Mouse (Mus musculus): ENCODE data around the gene Hist1h2ak.
"Not testable (repeated sequence)": the region's sequence is repeated elsewhere in the genome, so short reads cannot be mapped to it uniquely, and the experiment has no call there.

Gene Hist1h2ak

DNA sequence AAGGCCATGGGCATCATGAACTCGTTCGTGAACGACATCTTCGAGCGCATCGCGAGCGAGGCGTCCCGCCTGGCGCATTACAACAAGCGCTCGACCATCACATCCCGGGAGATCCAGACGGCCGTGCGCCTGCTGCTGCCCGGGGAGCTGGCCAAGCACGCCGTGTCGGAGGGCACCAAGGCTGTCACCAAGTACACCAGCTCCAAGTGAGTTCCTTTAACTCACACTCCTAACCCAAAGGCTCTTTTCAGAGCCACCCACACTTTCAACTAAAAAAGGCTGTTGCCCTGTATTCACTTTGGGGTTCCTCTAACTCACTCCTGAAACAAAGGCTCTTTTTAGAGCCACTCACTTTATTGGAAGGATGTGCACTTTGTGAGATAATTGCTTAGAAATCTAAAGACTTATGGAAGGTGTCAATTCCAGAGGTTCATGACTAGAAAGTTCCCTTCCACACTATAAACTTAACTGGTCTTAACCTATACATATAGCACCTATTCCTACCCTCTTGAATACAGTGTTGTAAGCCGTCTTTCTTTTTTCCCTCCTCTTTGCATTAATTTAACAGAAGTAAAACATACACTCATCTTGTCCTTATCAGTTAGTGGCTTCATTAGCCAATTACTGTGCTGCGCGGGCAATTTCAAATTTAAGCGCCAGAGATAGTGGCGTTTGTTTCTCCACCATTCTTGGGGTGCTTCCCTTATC, 821 bp upstream of the Hist1h2ak start:
- not testable (repeated sequence) for DNase-seq

GRCm38 (mm10) chr13:21753051-21753523, 540 bp downstream of the Hist1h2ak start:
- DNase-seq, result no peak

GRCm38 (mm10) chr13:21752356-21752755, 1.3 kb downstream of the Hist1h2ak start:
- no peak for DNase-seq

- no peak for DNase-seq
Observed at GRCm38 (mm10) chr13:21751827-21752226, 1.8 kb downstream of the Hist1h2ak start.

DNA sequence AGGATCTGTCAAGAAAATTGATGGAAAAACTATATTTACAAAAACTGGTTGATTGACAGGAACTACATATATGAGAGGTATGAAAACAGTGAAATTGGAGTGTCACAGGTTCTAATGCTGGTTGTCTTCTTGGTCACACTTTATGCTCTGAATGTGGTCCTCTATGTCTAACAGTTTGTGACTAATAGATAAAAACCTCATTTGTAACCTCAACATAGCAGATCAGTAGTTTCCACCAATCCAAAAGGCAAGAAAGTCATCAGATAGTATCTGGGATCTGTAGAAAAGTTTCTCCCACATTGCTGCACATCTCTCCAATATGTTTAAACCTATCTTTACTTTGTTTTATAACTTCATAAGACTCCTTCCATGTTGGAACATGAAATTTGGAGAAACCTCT, 2.2 kb downstream of the Hist1h2ak start:
- DNase-seq, result no peak

DNA sequence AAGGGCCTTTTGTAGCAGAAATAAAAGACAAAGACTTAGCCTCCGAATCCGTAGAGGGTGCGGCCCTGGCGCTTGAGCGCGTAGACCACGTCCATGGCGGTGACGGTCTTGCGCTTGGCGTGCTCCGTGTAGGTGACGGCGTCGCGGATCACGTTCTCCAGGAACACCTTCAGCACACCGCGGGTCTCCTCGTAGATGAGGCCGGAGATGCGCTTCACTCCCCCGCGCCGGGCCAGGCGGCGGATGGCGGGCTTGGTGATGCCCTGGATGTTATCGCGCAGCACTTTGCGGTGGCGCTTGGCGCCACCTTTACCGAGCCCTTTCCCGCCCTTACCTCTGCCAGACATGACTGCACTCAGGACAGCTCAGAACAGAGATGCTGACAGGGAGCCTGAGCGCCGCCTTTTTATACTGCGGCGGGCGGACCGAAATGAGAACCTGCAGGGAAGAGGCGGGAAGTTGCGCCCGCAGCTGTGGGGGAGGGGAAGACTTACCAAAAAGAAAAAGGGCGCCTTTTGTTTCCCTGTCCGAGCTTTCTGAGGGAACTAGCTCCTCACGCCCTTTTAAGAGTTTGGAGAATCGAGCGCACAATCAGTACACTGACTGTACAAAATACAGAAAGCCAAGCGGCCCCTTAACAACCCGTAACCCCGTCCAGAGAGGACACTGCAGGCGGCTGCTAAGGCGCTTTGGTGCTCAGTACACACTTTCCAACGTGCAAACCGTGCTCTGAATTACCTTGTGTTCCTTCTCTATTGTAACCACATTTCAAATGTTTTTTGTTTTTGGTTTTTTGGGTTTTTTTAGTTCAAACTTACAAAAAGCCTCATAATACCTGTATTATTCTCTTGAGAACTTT, 3.2 kb downstream of the Hist1h2ak start, which contains the start of gene Hist1h4k:
TSS of gene Hist1h4k (minus strand) at position 347 of the 859 bp plus-strand sequence.
- DNase-seq, result peak; percentile 53

DNA sequence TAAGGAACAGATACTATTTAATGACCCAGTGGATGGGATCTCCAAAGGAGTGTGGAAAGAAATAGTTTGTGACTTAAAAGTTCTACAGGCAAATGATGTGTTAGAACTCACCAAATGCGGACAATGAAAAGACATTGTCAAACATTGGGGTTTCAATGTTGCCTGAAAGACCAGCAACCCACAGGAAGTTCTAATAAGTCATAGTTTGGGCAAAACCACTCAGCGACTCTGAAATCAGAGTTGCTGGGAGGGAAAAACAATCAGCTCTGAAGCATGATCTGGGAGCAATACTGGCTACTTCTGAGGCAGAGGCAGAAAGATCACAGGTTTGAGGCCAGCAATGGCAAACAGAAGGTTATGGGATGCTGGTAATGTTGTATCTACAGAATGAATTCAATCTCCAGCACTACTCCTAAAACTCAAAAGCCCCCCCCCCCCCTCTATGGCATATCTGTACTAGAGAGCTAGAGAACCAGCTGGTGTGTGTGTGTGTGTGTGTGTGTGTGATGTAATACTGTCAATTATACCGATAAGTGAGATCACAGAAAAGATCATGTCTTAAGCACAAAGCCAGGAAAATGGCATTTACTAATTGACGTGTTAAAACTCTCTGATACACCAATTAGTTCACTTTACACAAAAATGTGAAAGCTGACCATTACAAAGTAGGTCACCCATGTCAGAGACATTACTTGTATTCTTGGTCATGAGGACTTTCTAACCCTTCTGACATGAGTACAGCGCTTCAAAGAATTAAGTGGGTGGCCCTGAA, 4.1 kb downstream of the Hist1h2ak start:
- no peak for DNase-seq

- DNase-seq, result no peak
Observed at GRCm38 (mm10) chr13:21745006-21745405, 8.6 kb downstream of the Hist1h2ak start.

DNA sequence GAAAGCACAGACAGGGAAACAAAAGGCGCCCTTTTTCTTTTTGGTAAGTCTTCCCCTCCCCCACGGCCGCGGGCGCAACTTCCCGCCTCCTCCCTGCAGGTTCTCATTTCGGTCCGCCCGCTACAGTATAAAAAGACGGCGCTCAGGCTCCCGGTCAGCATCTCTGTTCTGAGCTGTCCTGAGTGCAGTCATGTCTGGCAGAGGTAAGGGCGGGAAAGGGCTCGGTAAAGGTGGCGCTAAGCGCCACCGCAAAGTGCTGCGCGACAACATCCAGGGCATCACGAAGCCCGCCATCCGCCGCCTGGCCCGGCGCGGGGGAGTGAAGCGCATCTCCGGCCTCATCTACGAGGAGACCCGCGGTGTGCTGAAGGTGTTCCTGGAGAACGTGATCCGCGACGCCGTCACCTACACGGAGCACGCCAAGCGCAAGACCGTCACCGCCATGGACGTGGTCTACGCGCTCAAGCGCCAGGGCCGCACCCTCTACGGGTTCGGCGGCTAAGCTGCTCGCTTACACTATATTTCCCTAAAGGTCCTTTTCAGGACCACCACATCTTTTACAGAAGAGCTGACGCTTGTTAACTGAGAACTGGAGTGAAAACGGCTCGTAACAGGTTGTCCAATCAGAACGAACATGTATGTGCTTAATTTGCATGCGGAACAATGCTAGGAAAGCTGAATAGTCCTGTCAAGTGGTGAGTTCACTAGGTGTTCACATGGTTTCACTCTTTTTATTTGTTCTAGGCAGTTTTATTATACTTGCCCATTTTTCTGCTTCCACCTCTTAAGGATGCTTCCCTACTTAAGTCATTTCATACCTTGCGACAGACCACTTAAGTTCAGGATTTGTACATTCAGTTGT, 18.5 kb downstream of the Hist1h2ak start, which contains the start of gene Hist1h4j:
TSS of gene Hist1h4j (plus strand) at position 159 of the 862 bp plus-strand sequence.
- peak; percentile 21 for DNase-seq

DNA sequence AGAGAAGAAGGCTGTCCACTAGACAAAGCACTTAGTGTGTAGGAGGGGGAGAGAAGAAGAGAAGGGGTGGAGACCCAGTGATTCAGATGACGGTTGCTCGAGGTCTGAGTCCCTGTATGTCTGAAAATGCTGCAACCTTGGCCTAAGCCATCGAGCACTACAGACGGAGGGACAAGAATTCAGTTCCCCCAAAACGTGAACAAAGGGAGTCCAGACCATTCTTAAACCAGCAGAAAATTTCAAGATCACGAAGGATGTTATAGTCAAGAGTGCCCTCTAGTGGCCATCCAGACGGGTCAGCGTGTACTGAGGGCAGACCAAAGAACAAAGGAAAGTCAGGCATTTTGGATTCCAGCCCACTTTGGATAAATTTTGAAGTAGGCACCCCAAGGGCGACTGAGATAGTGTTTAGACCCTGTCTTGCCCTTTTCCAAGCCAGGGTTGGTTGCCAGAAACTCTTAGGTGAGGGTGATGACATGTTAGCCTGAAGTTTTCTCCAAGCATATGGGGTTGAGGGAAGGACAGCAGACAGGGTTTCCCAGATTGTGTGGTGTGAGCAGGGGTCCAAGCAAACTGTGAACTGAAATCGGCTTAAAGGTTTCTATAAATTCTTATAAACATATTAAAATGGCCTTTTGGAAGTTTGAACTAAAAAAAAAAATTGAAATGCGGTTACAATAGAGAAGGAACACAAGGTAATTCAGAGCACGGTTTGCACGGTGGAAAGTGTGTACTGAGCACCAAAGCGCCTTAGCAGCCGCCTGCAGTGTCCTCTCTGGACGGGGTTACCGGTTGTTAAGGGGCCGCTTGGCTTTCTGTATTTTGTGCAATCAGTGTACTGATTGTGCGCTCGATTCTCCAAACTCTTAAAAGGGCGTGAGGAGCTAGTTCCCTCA, 19.4 kb downstream of the Hist1h2ak start:
- DNase-seq, result peak; percentile 52

DNA sequence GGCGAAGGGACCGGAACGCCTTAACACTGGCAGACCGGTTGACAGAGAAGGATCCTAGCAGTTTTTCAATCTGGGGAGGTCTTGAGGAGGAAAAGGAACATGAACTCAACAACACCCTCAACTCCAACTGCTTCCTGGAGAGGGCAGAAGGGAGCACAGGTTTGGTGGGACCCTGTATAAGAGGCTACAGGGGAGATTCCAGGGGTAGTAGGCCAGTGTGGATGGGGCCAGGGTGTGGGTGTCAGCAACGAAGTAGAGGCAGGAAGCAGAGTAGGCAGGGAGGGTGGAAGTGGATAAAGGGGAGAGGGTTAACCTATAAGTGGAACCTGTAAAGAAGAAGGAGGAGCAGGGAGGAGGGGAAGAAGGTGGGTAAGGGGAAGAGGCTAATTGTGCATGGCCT, 20.2 kb downstream of the Hist1h2ak start:
- DNase-seq, result no peak

GRCm38 (mm10) chr13:21729544-21729943, 24.1 kb downstream of the Hist1h2ak start:
- DNase-seq, result no peak

GRCm38 (mm10) chr13:21727948-21728572, 25.6 kb downstream of the Hist1h2ak start:
- no peak for DNase-seq

DNA sequence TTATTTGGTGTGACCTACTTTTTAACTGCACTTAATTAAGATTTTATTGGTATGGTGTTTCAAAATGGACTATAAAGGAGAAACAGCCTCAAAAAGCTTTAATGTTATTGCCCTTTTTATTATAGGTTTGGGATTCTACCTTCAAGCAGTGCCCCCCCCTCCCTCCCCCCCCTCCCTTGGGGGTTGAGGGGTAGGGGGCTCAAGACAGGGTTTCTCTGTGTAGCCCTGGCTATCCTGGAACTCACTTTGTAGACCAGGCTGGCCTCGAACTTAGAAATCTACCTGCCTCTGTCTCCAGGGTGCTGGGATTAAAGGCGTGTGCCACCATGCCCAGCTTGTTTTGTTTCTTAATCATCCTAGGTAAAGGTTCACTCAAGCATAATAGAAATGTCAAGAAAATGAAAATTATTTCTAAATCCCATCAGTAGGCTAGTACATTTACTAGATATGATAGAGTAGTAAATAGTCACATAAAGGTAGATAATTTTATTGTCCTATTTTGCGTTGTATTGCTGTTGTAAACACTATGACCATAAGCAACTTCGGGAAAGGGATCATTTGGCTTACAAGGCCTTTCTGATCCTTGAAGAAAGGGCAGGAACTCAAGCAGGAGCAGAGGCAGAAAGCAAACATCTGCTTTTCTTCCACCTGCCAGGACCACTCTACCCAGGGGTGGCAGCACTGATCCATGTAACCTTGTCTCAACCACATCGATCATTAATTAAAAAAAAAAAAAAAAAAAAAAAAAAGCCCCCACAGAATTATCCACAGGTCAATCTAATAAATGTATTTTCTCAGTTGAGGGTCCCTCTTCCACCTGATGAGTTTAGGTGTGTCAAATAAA, 30.4 kb downstream of the Hist1h2ak start:
- DNase-seq, result no peak

GRCm38 (mm10) chr13:21722373-21722925, 31.2 kb downstream of the Hist1h2ak start:
- no peak for DNase-seq

GRCm38 (mm10) chr13:21721757-21722372, 31.8 kb downstream of the Hist1h2ak start, which contains the start of gene Hist1h2bm:
Hist1h2bm (plus strand) TSS chr13:21722044.
- DNase-seq, result peak; percentile 10

- not testable (repeated sequence) for DNase-seq
Observed at GRCm38 (mm10) chr13:21721107-21721756, 32.4 kb downstream of the Hist1h2ak start.

All from kidney, adult 11 months (tissue).